Comparison of ENCODE assay signal across 22 mouse cellular contexts in the genomic region with DNA sequence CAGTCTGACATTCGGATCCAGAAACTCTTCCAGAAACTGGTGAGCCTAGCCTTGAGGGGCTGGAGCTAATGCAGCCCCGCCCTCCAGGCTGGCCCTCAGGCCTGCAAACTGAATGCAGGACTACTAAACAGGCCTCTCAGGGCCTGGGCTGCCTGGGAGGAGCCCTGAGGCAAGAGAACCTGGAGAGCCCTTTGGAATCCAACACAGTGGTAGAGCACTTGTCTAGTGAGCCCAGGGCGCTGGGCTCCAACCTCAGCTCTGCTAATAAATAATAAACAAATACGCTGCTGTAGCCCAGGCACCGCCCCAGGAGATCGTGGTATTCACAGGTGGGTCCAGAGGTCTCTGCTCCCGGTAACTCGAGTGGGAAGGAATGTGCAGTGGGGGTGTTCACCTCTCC. TPM values are rescaled to one million over a fixed set of nuclear protein-coding genes. Genes with fewer than 3 reads are reported as not detected.
DNase-seq lines count a peak whose midpoint lies in the region; ATAC-seq and TF ChIP-seq lines count a peak whose summit lies in the region.
"Had no signal": no experiment of that assay in that cellular context is flagged by ENCODE, and none has a peak within 500 bp of the region (broad histone marks: within the 10 kb centered on the region; RNA-seq: fewer than 3 reads in every experiment).

No protein-coding gene starts in this region.

- no peak for TF ChIP-seq CTCF in stomach, postnatal 0 days (IDR thresholded peaks at IDR 0.05; ENCODE audit: low read depth)
- TF ChIP-seq CTCF in lung, postnatal 0 days (IDR thresholded peaks at IDR 0.05) = no peak

- H3K27ac ChIP-seq in stomach, embryonic 16.5 days (ENCODE audit: low read length) = no peak overlapping the region
- no peak overlapping the region for H3K27ac ChIP-seq in stomach, postnatal 0 days (replicated peaks)
- H3K27ac ChIP-seq in lung, postnatal 0 days (ENCODE audit: low read length) = peak overlapping the region; percentile 27
- no peak overlapping the region for H3K27ac ChIP-seq in midbrain, embryonic 14.5 days (replicated peaks; ENCODE audit: low read depth, low read length)
- H3K27ac ChIP-seq: embryonic facial prominence, embryonic 12.5 days; kidney, postnatal 0 days; limb, embryonic 15.5 days; lung, embryonic 15.5 days; midbrain, embryonic 10.5 days; neural tube, embryonic 12.5 days had no signal

- 0 out of 2 replicates have a peak overlapping the region, but pooled peaks have one; percentile 26 for H3K9ac ChIP-seq in stomach, embryonic 16.5 days (ENCODE audit: low read length)
- no peak overlapping the region for H3K9ac ChIP-seq in stomach, postnatal 0 days (ENCODE audit: low read length)
- H3K9ac ChIP-seq in lung, postnatal 0 days (replicated peaks; ENCODE audit: low read depth) = no peak overlapping the region
- H3K9ac ChIP-seq in midbrain, embryonic 14.5 days (replicated peaks; ENCODE audit: low read length) = no peak overlapping the region
- H3K9ac ChIP-seq: embryonic facial prominence, embryonic 12.5 days; heart, embryonic 12.5 days; limb, embryonic 15.5 days; lung, embryonic 15.5 days; neural tube, embryonic 12.5 days had no signal

- H3K36me3 ChIP-seq in stomach, embryonic 16.5 days (ENCODE audit: control insufficient read depth, insufficient read depth, low read length) = no peaks in the 10 kb centered on the region
- no peaks in the 10 kb centered on the region for H3K36me3 ChIP-seq in stomach, postnatal 0 days (ENCODE audit: control insufficient read depth, insufficient read depth, low read length)
- no peaks in the 10 kb centered on the region for H3K36me3 ChIP-seq in lung, postnatal 0 days (ENCODE audit: insufficient read depth, low read length)
- no peaks in the 10 kb centered on the region for H3K36me3 ChIP-seq in midbrain, embryonic 14.5 days (ENCODE audit: control insufficient read depth, insufficient read depth, low read length)
- H3K36me3 ChIP-seq: embryonic facial prominence, embryonic 12.5 days; heart, embryonic 12.5 days; limb, embryonic 15.5 days; lung, embryonic 15.5 days; midbrain, embryonic 10.5 days; neural tube, embryonic 12.5 days had no signal

- H3K4me2 ChIP-seq in stomach, embryonic 16.5 days (ENCODE audit: low read depth, low read length) = no peak overlapping the region
- no peak overlapping the region for H3K4me2 ChIP-seq in stomach, postnatal 0 days (replicated peaks; ENCODE audit: low read depth)
- H3K4me2 ChIP-seq in lung, postnatal 0 days (replicated peaks; ENCODE audit: low read depth, low read length) = no peak overlapping the region
- H3K4me2 ChIP-seq in midbrain, embryonic 14.5 days (ENCODE audit: low read length) = no peak overlapping the region
- H3K4me2 ChIP-seq: embryonic facial prominence, embryonic 12.5 days; heart, embryonic 12.5 days; limb, embryonic 15.5 days; lung, embryonic 15.5 days; neural tube, embryonic 12.5 days had no signal

- no peak overlapping the region for H3K4me3 ChIP-seq in stomach, embryonic 16.5 days (replicated peaks; ENCODE audit: low read length)
- no peak overlapping the region for H3K4me3 ChIP-seq in stomach, postnatal 0 days (ENCODE audit: low read depth, low read length)
- H3K4me3 ChIP-seq in lung, postnatal 0 days (ENCODE audit: low read depth, low read length) = no peak overlapping the region
- H3K4me3 ChIP-seq in midbrain, embryonic 14.5 days (replicated peaks; ENCODE audit: low read depth, low read length) = no peak overlapping the region
- H3K4me3 ChIP-seq: embryonic facial prominence, embryonic 12.5 days; heart, embryonic 12.5 days; limb, embryonic 15.5 days; lung, embryonic 15.5 days; midbrain, embryonic 10.5 days; neural tube, embryonic 12.5 days had no signal

- peaks cover 5% of the 10 kb centered on the region for H3K4me1 ChIP-seq in stomach, embryonic 16.5 days (ENCODE audit: control insufficient read depth, insufficient read depth, low read length)
- H3K4me1 ChIP-seq in stomach, postnatal 0 days (replicated peaks; ENCODE audit: control insufficient read depth, insufficient read depth) = no peaks in the 10 kb centered on the region
- H3K4me1 ChIP-seq in lung, postnatal 0 days (ENCODE audit: insufficient read depth, low read depth, low read length) = peaks cover 4% of the 10 kb centered on the region; the same call in 1 of the 2 replicates
- H3K4me1 ChIP-seq in midbrain, embryonic 14.5 days (ENCODE audit: control insufficient read depth, insufficient read depth, low read length) = peaks cover 5% of the 10 kb centered on the region; the same call in 1 of the 2 replicates
- H3K4me1 ChIP-seq: embryonic facial prominence, embryonic 12.5 days; neural tube, embryonic 12.5 days had no signal

- WGBS in stomach, embryonic 16.5 days = 58% methylated on average over 8 of the region's 8 CpGs
- WGBS in stomach, postnatal 0 days = 67% methylated on average over 8 of the region's 8 CpGs
- 54% methylated on average over 8 of the region's 8 CpGs for WGBS in lung, postnatal 0 days
- WGBS in midbrain, embryonic 14.5 days = 77% methylated on average over 8 of the region's 8 CpGs

- DNase-seq in stomach, postnatal 0 days (ENCODE audit: low spot score) = no peak
- DNase-seq in kidney, adult 8-10 months = peak; percentile 47 to 66
- peak; percentile 53 for DNase-seq in lung, postnatal 0 days (ENCODE audit: low spot score)
- no peak for DNase-seq in midbrain, embryonic 14.5 days
- DNase-seq in urinary bladder, postnatal 36 days (ENCODE audit: low spot score in 2 of 2) = no peak
- no peak for DNase-seq in layer of hippocampus, adult 8-10 months (ENCODE audit: low spot score in 2 of 2)
- DNase-seq: adrenal gland, postnatal 14 days; cerebellum, adult 2 months; layer of hippocampus, adult 9-11 months; thymus, postnatal 36 days had no signal

- H3K9me3 ChIP-seq in stomach, embryonic 16.5 days (replicated peaks; ENCODE audit: control insufficient read depth, low read length) = no peaks in the 10 kb centered on the region
- H3K9me3 ChIP-seq in stomach, postnatal 0 days (ENCODE audit: control insufficient read depth, low read length) = no peaks in the 10 kb centered on the region
- H3K9me3 ChIP-seq in lung, postnatal 0 days (ENCODE audit: low read length) = no peaks in the 10 kb centered on the region
- no peaks in the 10 kb centered on the region for H3K9me3 ChIP-seq in midbrain, embryonic 14.5 days (ENCODE audit: control insufficient read depth, low read length)
- H3K9me3 ChIP-seq: embryonic facial prominence, embryonic 12.5 days; heart, embryonic 12.5 days; limb, embryonic 15.5 days; lung, embryonic 15.5 days; midbrain, embryonic 10.5 days; neural tube, embryonic 12.5 days had no signal

- no peak for TF ChIP-seq EP300 in stomach, postnatal 0 days (optimal IDR thresholded peaks at IDR 0.05)
- TF ChIP-seq EP300 in lung, postnatal 0 days (IDR thresholded peaks at IDR 0.05) = no peak

- H3K27me3 ChIP-seq in stomach, embryonic 16.5 days (ENCODE audit: control insufficient read depth, insufficient read depth, low read length) = no peaks in the 10 kb centered on the region
- no peaks in the 10 kb centered on the region for H3K27me3 ChIP-seq in stomach, postnatal 0 days (ENCODE audit: control insufficient read depth, insufficient read depth, low read length)
- H3K27me3 ChIP-seq in lung, postnatal 0 days (replicated peaks; ENCODE audit: insufficient read depth, low read length) = no peaks in the 10 kb centered on the region
- no peaks in the 10 kb centered on the region for H3K27me3 ChIP-seq in midbrain, embryonic 14.5 days (ENCODE audit: control insufficient read depth, insufficient read depth, low read length)
- H3K27me3 ChIP-seq: embryonic facial prominence, embryonic 12.5 days; limb, embryonic 15.5 days; lung, embryonic 15.5 days; neural tube, embryonic 12.5 days had no signal

- ATAC-seq in stomach, embryonic 16.5 days (ENCODE audit: insufficient read depth, low FRiP score) = no peak
- no peak for ATAC-seq in stomach, postnatal 0 days (ENCODE audit: low FRiP score, low TSS enrichment)
- peak; percentile 8; the same call in 1 of the 2 replicates for ATAC-seq in lung, postnatal 0 days
- no peak for ATAC-seq in midbrain, embryonic 14.5 days (ENCODE audit: low FRiP score, low TSS enrichment)
- ATAC-seq: forebrain, embryonic 16.5 days; hindbrain, embryonic 16.5 days had no signal

RNA-seq across cellular contexts. Expression of a gene that starts 2.8 kb away (rescaled TPM):
- polyA plus RNA-seq in stomach, embryonic 16.5 days (2015; fragmentation: Nextera tagmentation; extraction: Ambion mirVana) = 21.1 and 23.6 TPM in 2 replicates
- 1.8 TPM in 2 replicates for polyA plus RNA-seq in stomach, postnatal 0 days (2015; fragmentation: Nextera tagmentation; extraction: Ambion mirVana)
- 223 and 355 TPM in 2 replicates for polyA plus RNA-seq in lung, postnatal 0 days (2015; fragmentation: Nextera tagmentation; extraction: Ambion mirVana)
- polyA plus RNA-seq in midbrain, embryonic 14.5 days (2014; fragmentation: Nextera tagmentation; extraction: Ambion mirVana) = not detected in 2 replicates
- total RNA-seq in layer of hippocampus, adult 8-10 months (2022) = 1 to 10 TPM in 2 of 4 experiments, under 1 TPM in 1, not detected in 1; 0.35 to 2.8 (median 2.0) TPM
- polyA plus RNA-seq: forebrain, embryonic 16.5 days; midbrain, embryonic 10.5 days had no signal

RNA-seq across cellular contexts. Expression of a gene that starts 4.8 kb away (rescaled TPM):
- polyA plus RNA-seq in stomach, embryonic 16.5 days (2015; fragmentation: Nextera tagmentation; extraction: Ambion mirVana) = 23.7 and 26.7 TPM in 2 replicates
- polyA plus RNA-seq in stomach, postnatal 0 days (2015; fragmentation: Nextera tagmentation; extraction: Ambion mirVana) = 31.6 and 33.0 TPM in 2 replicates
- polyA plus RNA-seq in lung, postnatal 0 days (2015; fragmentation: Nextera tagmentation; extraction: Ambion mirVana) = 21.8 and 22.9 TPM in 2 replicates
- 46.2 and 64.4 TPM in 2 replicates for polyA plus RNA-seq in midbrain, embryonic 14.5 days (2014; fragmentation: Nextera tagmentation; extraction: Ambion mirVana)
- 10 to 100 TPM; 36.5 to 40.0 (median 38.2) TPM for total RNA-seq in layer of hippocampus, adult 8-10 months (2022)

RNA-seq across cellular contexts. Expression of a gene that starts 9.1 kb away (rescaled TPM):
- polyA plus RNA-seq in stomach, embryonic 16.5 days (2015; fragmentation: Nextera tagmentation; extraction: Ambion mirVana) = 41.5 and 41.9 TPM in 2 replicates
- 85.0 and 90.1 TPM in 2 replicates for polyA plus RNA-seq in stomach, postnatal 0 days (2015; fragmentation: Nextera tagmentation; extraction: Ambion mirVana)
- polyA plus RNA-seq in lung, postnatal 0 days (2015; fragmentation: Nextera tagmentation; extraction: Ambion mirVana) = 73.4 and 78.1 TPM in 2 replicates
- polyA plus RNA-seq in midbrain, embryonic 14.5 days (2014; fragmentation: Nextera tagmentation; extraction: Ambion mirVana) = 107 and 153 TPM in 2 replicates
- total RNA-seq in layer of hippocampus, adult 8-10 months (2022) = 100 to 1,000 TPM; 144 to 174 (median 164) TPM

RNA-seq across cellular contexts. Expression of a gene that starts 37.7 kb away (rescaled TPM):
- 8.1 and 8.2 TPM in 2 replicates for polyA plus RNA-seq in stomach, embryonic 16.5 days (2015; fragmentation: Nextera tagmentation; extraction: Ambion mirVana)
- 5.6 and 6.2 TPM in 2 replicates for polyA plus RNA-seq in stomach, postnatal 0 days (2015; fragmentation: Nextera tagmentation; extraction: Ambion mirVana)
- 5.0 and 5.1 TPM in 2 replicates for polyA plus RNA-seq in lung, postnatal 0 days (2015; fragmentation: Nextera tagmentation; extraction: Ambion mirVana)
- 90.6 and 103 TPM in 2 replicates for polyA plus RNA-seq in midbrain, embryonic 14.5 days (2014; fragmentation: Nextera tagmentation; extraction: Ambion mirVana)
- 1,000 to 10,000 TPM; 1,146 to 1,253 (median 1,200) TPM for total RNA-seq in layer of hippocampus, adult 8-10 months (2022)
- total RNA-seq: common myeloid progenitor, adult 5-6 weeks; monocyte, adult 5-6 weeks had no signal

RNA-seq across cellular contexts. Expression of a gene that starts 38.7 kb away (rescaled TPM):
- 41.9 and 45.4 TPM in 2 replicates for polyA plus RNA-seq in stomach, embryonic 16.5 days (2015; fragmentation: Nextera tagmentation; extraction: Ambion mirVana)
- polyA plus RNA-seq in stomach, postnatal 0 days (2015; fragmentation: Nextera tagmentation; extraction: Ambion mirVana) = 14.0 and 16.1 TPM in 2 replicates
- polyA plus RNA-seq in lung, postnatal 0 days (2015; fragmentation: Nextera tagmentation; extraction: Ambion mirVana) = 20.1 and 20.4 TPM in 2 replicates
- polyA plus RNA-seq in midbrain, embryonic 14.5 days (2014; fragmentation: Nextera tagmentation; extraction: Ambion mirVana) = 46.4 and 54.1 TPM in 2 replicates
- total RNA-seq in layer of hippocampus, adult 8-10 months (2022) = 100 to 1,000 TPM in 1 of 4 experiments, 10 to 100 TPM in 3; 82.9 to 103 (median 90.5) TPM

Comparison
In these comparisons a context has a peak if more than half of its experiments do, and no peak if none do; other contexts are left out.
1. DNase-seq: peak in kidney, adult 8-10 months (2 of 2) and lung, postnatal 0 days (single experiment); none in stomach, postnatal 0 days (single experiment), midbrain, embryonic 14.5 days (single experiment), urinary bladder, postnatal 36 days (0 of 2) and layer of hippocampus, adult 8-10 months (0 of 2).